Mouse (Mus musculus): ENCODE measurements around the gene Nthl1.

GRCm38 (mm10) chr17:24590943-24591342 lies 41.5 kb upstream of the Nthl1 start:
- TF ChIP-seq CTCF (IDR thresholded peaks at IDR 0.05; ENCODE audit: low read depth, low read length) = no peak
- no peak for TF ChIP-seq POLR2A (IDR thresholded peaks at IDR 0.05; ENCODE audit: borderline replicate concordance, low read depth, low read length)
